Mouse (Mus musculus): ENCODE measurements around the gene Cul3.

Cul3 gene

GRCm38 (mm10) chr1:80340436-80341376, at the start of gene Cul3:
TSS of gene Cul3 (minus strand) at chr1:80340480.
- DNase-seq (ENCODE audit: low read depth, low spot score): peak; percentile 98

- peak; percentile 62 for DNase-seq (ENCODE audit: low read depth, low spot score)
Observed at GRCm38 (mm10) chr1:80389518-80389917, 49.2 kb upstream of the Cul3 start.

GRCm38 (mm10) chr1:80383613-80384589, 43.6 kb upstream of the Cul3 start:
- peak; percentile 24 for DNase-seq (ENCODE audit: low read depth, low spot score)

- no peak for DNase-seq (ENCODE audit: low read depth, low spot score)
Observed at GRCm38 (mm10) chr1:80382928-80383327, 42.6 kb upstream of the Cul3 start.

- DNase-seq (ENCODE audit: low read depth, low spot score): peak; percentile 52
Observed at GRCm38 (mm10) chr1:80381302-80381701, 41.0 kb upstream of the Cul3 start.

- DNase-seq (ENCODE audit: low read depth, low spot score): no peak
Observed at GRCm38 (mm10) chr1:80372010-80372409, 31.7 kb upstream of the Cul3 start.

GRCm38 (mm10) chr1:80371189-80371889, 31.1 kb upstream of the Cul3 start:
- no peak for DNase-seq (ENCODE audit: low read depth, low spot score)

- DNase-seq (ENCODE audit: low read depth, low spot score): no peak
Observed at GRCm38 (mm10) chr1:80363486-80363885, 23.2 kb upstream of the Cul3 start.

- no peak for DNase-seq (ENCODE audit: low read depth, low spot score)
Observed at GRCm38 (mm10) chr1:80362946-80363345, 22.7 kb upstream of the Cul3 start.

- no peak for DNase-seq (ENCODE audit: low read depth, low spot score)
Observed at GRCm38 (mm10) chr1:80362400-80362799, 22.1 kb upstream of the Cul3 start.

- peak; percentile 25 for DNase-seq (ENCODE audit: low read depth, low spot score)
Observed at GRCm38 (mm10) chr1:80361771-80362170, 21.5 kb upstream of the Cul3 start.

- no peak for DNase-seq (ENCODE audit: low read depth, low spot score)
Observed at GRCm38 (mm10) chr1:80360038-80360608, 19.8 kb upstream of the Cul3 start.

- peak; percentile 84 for DNase-seq (ENCODE audit: low read depth, low spot score)
Observed at GRCm38 (mm10) chr1:80340061-80340435, 232 bp downstream of the Cul3 start.

GRCm38 (mm10) chr1:80339425-80340021, 757 bp downstream of the Cul3 start:
- peak; percentile 44 for DNase-seq (ENCODE audit: low read depth, low spot score)

- no peak for DNase-seq (ENCODE audit: low read depth, low spot score)
Observed at GRCm38 (mm10) chr1:80338398-80338797, 1.9 kb downstream of the Cul3 start.

GRCm38 (mm10) chr1:80335726-80336368, 4.4 kb downstream of the Cul3 start:
- DNase-seq (ENCODE audit: low read depth, low spot score): no peak

GRCm38 (mm10) chr1:80335118-80335517, 5.2 kb downstream of the Cul3 start:
- DNase-seq (ENCODE audit: low read depth, low spot score): no peak

GRCm38 (mm10) chr1:80330970-80331369, 9.3 kb downstream of the Cul3 start:
- DNase-seq (ENCODE audit: low read depth, low spot score): no peak

GRCm38 (mm10) chr1:80325761-80326160, 14.5 kb downstream of the Cul3 start:
- no peak for DNase-seq (ENCODE audit: low read depth, low spot score)

- peak; percentile 29 for DNase-seq (ENCODE audit: low read depth, low spot score)
Observed at GRCm38 (mm10) chr1:80324370-80324769, 15.9 kb downstream of the Cul3 start.

Data from CD4-positive, CD25-positive, alpha-beta regulatory T cell, adult 2 months (primary cell).